Mouse (Mus musculus) small intestine, adult 2 months (tissue): ENCODE results near the gene Wfdc21. TPM values are rescaled to one million over a fixed set of nuclear protein-coding genes. Genes with fewer than 3 reads are reported as not detected.

Experiments used
- H3K27ac ChIP-seq: fragments of 200-500 bp; 2 replicates; pipeline ENCODE4 v1.5.1; 2012; ENCODE audit warnings: low read depth, low read length, control low read depth, inconsistent platforms; ENCODE audit not compliant: insufficient read depth
- H3K27me3 ChIP-seq: fragments of 200-500 bp; 2 replicates; pipeline ENCODE4 v1.6.1; 2012; ENCODE audit warnings: mild to moderate bottlenecking, moderate library complexity, low read length, inconsistent platforms; ENCODE audit not compliant: control insufficient read depth, insufficient read depth
- H3K36me3 ChIP-seq: fragments of 200-500 bp; 2 replicates; pipeline ENCODE4 v1.6.1; 2012; ENCODE audit warnings: mild to moderate bottlenecking, low read length, control low read depth, inconsistent platforms; ENCODE audit not compliant: control insufficient read depth, insufficient read depth
- H3K4me1 ChIP-seq: fragments of 200-500 bp; 2 replicates; pipeline ENCODE4 v1.6.1; 2012; ENCODE audit warnings: low read length, inconsistent platforms, mixed read lengths; ENCODE audit not compliant: control insufficient read depth, insufficient read depth, insufficient read length
- H3K4me3 ChIP-seq: fragments of 200-500 bp; 2 replicates; pipeline ENCODE4 v1.5.1; 2012; ENCODE audit warnings: low read depth, mild to moderate bottlenecking, control low read depth, inconsistent platforms, low read length, moderate library complexity
- CTCF ChIP-seq: fragments of 200-500 bp; IDR thresholded peaks from 2 replicates; pipeline ENCODE4 v1.5.1; 2012; ENCODE audit warnings: low read depth, mild to moderate bottlenecking, control low read depth, inconsistent platforms, low read length, moderate library complexity, mixed read lengths; ENCODE audit not compliant: insufficient replicate concordance, insufficient read length; ENCODE audit errors: extremely low read depth
- POLR2A ChIP-seq: fragments of 200-500 bp; IDR thresholded peaks from 2 replicates; pipeline ENCODE4 v1.6.1; 2012; ENCODE audit warnings: low read depth, mild to moderate bottlenecking, control low read depth, inconsistent platforms, low read length, moderate library complexity
- WGBS: fragments of 180-500 bp; shearing (Covaris S2); methylation state at CpG from one replicate; pipeline ENCODE4 v1.1.7; 2018; 5-methylcytosine and 5-hydroxymethylcytosine counted together
- polyA plus RNA-seq: library from polyadenylated mRNA; depleted of rRNA; stranded (reverse); fragments of >200 nt; gene quantifications from 2 replicates; pipeline ENCODE4 v1.2.3, GENCODE M21; 2012

Wfdc21 gene
- polyA plus RNA-seq, 1 experiment, result not detected

DNA sequence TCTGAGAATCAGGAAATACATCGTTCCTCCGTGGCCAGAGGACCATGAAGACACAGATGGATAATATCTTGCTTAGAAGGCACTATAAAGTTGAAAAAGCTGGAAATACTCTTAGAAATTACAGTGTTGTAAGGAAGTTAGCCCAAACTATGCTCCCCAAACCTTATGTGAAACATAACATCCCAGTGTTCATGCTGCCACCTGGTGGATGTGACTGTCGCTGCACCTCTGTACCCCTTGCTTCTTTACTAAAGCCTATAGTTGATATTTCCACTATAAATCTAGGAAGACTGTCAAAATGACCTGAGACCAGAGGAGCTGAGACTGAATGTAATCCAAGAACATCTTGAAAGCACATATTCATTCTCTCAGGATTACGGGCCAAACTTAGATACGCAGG is 7.5 kb upstream of the Wfdc21 start:
- Histone ChIP-seq H3K27ac (no peak overlapping the region), H3K4me3 (no peak overlapping the region), H3K27me3 (no peaks in the 10 kb centered on the region), H3K36me3 (no peaks in the 10 kb centered on the region), H3K4me1 (no peaks in the 10 kb centered on the region)
- peak; percentile 50; the same call in 1 of the 2 replicates for TF ChIP-seq CTCF
- no peak for TF ChIP-seq POLR2A
- WGBS, result 24% methylated on average over 5 of the region's 5 CpGs

DNA sequence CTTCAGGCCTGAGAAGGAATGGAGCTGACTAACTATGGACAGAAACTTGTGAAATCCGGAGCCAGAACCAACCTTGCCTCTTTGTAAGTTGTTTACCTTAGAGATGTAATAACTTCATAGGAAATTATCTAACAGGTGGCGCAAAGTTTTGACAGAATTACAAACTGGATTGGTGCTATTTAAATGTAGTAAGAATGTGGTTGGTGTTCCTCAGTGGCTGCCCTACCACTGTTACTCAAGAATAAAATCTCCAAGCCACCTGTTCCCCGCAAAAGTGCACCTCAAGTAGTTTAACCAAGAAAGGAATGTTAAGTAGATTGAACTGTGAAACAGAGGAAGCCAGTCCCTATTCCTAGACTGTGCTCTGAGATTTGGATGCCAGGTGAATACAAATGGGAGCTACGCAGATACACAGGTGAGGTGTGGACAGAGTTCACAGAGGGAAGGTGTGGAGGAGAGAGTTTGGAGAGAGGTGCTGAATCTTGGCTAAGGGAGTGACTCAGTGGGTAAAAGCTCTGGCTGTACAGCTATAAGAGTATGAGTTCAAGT is 6.2 kb upstream of the Wfdc21 start:
- Histone ChIP-seq H3K4me3 (no peak overlapping the region), H3K36me3 (no peaks in the 10 kb centered on the region), H3K4me1 (no peaks in the 10 kb centered on the region), H3K27me3 (no peaks in the 10 kb centered on the region), H3K27ac (no peak overlapping the region)
- no peak for TF ChIP-seq POLR2A
- TF ChIP-seq CTCF, result no peak
- 71% methylated on average over 4 of the region's 4 CpGs for WGBS

DNA sequence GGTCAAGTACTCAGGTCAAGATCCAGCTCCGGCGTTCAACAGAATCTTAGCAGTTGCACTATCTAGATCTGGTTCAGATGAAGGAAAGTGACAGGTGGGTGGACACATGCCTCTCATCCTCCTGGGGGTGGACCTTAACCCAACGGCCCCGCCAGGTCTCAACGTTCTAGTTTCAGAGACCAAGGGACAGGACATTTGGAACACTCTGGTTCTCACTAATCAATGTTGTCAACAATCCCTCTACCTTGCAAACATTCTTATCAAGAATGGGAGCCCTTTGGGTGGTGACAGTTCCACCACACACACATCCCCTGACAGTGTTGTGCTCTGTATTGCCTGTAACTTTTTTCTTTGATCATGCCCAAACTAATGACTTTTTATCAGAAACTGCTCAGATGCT is 4.9 kb upstream of the Wfdc21 start:
- TF ChIP-seq CTCF, result no peak
- TF ChIP-seq POLR2A, result no peak
- no peak overlapping the region for H3K27ac ChIP-seq
- 36% methylated on average over 5 of the region's 5 CpGs for WGBS

DNA sequence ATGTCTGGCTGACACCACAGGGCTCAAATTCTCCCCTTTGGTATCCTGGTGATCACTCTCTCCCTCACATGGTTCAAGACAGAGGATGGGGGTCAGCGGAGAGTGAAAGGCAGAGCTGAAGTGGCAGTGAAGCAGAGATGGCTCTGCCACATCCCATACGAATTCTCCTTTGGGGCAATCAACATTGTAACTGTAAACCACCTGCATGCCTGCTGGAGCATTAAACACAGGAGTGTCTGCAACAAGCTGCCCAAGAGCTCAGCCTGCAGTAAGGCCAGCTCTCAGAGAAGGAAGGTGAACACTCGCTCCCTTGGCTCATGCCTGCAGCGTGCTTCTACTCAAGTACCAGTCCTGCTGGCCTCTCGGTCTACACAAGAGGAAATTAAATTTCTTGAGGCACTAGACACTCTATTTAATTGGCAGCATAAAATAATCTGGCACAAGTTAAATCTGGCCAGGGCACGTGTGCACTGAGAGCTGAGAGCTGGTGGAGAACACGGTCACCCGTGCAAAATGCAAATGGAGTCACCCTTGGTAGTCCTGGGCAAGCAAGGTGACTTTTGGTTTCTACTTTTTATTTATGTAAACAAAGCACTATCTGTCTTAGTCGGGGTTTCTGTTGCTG is 3.9 kb upstream of the Wfdc21 start:
- Histone ChIP-seq H3K27me3 (no peaks in the 10 kb centered on the region), H3K27ac (no peak overlapping the region), H3K4me1 (no peaks in the 10 kb centered on the region), H3K4me3 (no peak overlapping the region), H3K36me3 (no peaks in the 10 kb centered on the region)
- TF ChIP-seq CTCF (no peak), POLR2A (no peak)
- WGBS, result 63% methylated on average over 9 of the region's 9 CpGs

More for the DNA sequence above, 4.9 kb upstream of the Wfdc21 start:
- no peaks in the 10 kb centered on the region for H3K27me3 ChIP-seq
- no peaks in the 10 kb centered on the region for H3K4me1 ChIP-seq
- no peaks in the 10 kb centered on the region for H3K36me3 ChIP-seq
- no peak overlapping the region for H3K4me3 ChIP-seq

DNA sequence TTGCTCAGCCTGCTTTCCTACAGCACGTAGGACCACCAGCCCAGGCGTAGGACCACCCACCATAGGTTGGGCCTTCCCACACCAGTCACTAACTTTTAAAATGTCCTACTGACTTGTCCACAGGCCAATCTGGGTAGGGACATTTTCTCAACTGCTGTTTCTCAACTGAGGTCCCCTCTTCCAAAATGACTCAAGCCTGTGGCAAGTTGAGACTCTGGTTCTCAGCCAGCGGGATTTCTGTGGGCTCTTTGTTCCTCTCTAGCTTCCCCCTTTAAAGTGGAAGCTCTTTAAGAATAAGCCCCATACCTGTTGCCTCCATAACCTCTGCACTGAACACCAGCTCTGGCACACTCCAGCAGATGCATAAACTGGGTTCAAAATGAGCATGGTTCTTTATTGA is 3.2 kb upstream of the Wfdc21 start:
- WGBS, result 83% methylated on average over 3 of the region's 3 CpGs

DNA sequence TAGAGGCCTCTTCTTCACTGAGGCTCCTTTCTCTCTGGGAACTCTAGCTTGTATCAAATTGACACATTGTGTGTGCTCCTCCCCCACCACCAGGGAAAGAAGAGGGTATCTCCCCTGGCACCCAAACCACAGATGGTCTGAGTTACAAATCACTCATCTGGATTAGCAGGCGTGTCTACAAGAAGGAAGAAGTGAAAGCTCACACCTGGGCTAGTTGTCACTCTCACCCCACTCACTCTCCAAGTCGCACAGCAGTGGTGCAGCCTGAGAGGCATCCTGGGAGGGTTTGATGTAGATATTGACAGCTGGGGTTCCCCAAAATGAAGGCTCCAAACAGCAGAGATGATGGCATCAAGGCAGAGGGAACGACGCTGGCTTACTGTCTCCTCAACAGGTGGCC is 588 bp upstream of the Wfdc21 start:
- 57% methylated on average over 4 of the region's 4 CpGs for WGBS
- Histone ChIP-seq H3K4me1 (peaks cover 10% of the 10 kb centered on the region), H3K27ac (no peak overlapping the region), H3K27me3 (no peaks in the 10 kb centered on the region), H3K36me3 (no peaks in the 10 kb centered on the region), H3K4me3 (no peak overlapping the region)
- no peak for TF ChIP-seq CTCF
- no peak for TF ChIP-seq POLR2A

More for the DNA sequence above, 3.2 kb upstream of the Wfdc21 start:
- Histone ChIP-seq H3K4me1 (peaks cover 4% of the 10 kb centered on the region; the same call in 1 of the 2 replicates), H3K4me3 (no peak overlapping the region), H3K27ac (no peak overlapping the region), H3K27me3 (no peaks in the 10 kb centered on the region), H3K36me3 (no peaks in the 10 kb centered on the region)
- TF ChIP-seq POLR2A (no peak), CTCF (no peak)

DNA sequence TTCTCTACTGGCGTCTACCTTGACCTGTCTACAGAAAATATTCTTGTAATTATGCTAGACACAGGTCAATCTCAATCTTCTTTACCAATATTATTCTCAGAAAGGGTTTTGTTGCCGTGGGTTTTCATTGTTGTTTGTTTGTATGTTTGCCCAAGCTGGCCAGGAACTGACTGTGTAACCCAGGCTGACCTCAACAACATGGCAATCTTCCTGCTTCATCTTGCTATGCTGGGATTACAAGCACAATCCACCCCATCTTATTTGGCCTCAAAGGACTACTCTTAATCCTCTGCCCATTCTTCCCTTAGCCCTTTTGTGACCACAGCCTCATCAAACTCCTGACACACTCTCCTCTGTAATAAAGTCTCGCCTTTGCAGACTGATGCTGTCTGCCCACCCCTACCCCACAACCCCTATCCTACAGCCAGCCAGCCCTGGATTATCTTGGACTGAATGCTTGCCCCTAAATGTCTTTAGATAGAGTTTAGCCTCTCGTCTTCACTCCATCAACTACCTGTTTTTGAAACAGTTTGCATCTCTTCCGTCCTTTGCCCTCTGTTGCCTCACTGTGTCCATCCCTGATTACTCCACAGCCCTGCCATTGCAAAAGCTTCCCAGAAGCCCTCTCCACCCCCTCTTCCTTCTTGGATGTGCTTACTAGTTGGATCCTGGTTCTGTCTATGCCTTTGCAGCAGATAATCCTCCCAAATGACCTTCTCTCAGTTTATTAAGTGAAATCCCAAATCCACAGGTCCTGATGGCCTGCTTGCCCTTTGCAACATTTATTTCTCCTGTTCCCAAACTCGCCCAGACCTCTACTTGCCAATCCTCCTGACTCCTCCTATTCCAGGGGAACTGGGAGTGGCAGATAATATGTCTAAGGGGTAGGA is 881 bp downstream of the Wfdc21 start:
- Histone ChIP-seq H3K4me3 (no peak overlapping the region), H3K4me1 (peaks cover 10% of the 10 kb centered on the region), H3K36me3 (no peaks in the 10 kb centered on the region), H3K27ac (no peak overlapping the region), H3K27me3 (no peaks in the 10 kb centered on the region)
- 68% methylated on average over 6 of the region's 6 CpGs for WGBS
- TF ChIP-seq POLR2A, result no peak
- TF ChIP-seq CTCF, result no peak
